Mouse (Mus musculus): ENCODE data around the gene Mamstr. TPM values are rescaled to one million over a fixed set of nuclear protein-coding genes. Genes with fewer than 3 reads are reported as not detected.

Gene Mamstr
- polyA plus RNA-seq, 1 experiment from 2014 or later: 0.69 TPM

- Histone ChIP-seq H3K27me3 (replicated peaks; ENCODE audit: control insufficient read depth, insufficient read depth, low read length) (no peaks in the 10 kb centered on the region), H3K9ac (ENCODE audit: low read depth, low read length) (no peak overlapping the region), H3K4me1 (replicated peaks; ENCODE audit: control insufficient read depth, insufficient read depth, low read length) (no peaks in the 10 kb centered on the region; the same call in 1 of the 2 replicates), H3K4me2 (no peak overlapping the region), H3K4me3 (ENCODE audit: low read depth, low read length) (no peak overlapping the region), H3K36me3 (ENCODE audit: control insufficient read depth, insufficient read depth, low read length) (no peaks in the 10 kb centered on the region), H3K27ac (ENCODE audit: low read depth, low read length) (no peak overlapping the region), H3K9me3 (ENCODE audit: control insufficient read depth, low read length) (no peaks in the 10 kb centered on the region)
- no peak for DNase-seq (ENCODE audit: low spot score)
- ATAC-seq (replicated peaks; ENCODE audit: low FRiP score): no peak
- WGBS: 36% methylated on average over 11 of the region's 11 CpGs
Measured at GRCm38 (mm10) chr7:45689800-45690199, 50.0 kb downstream of the Mamstr start.

GRCm38 (mm10) chr7:45692364-45692763 lies 52.6 kb downstream of the Mamstr start:
- H3K4me2 ChIP-seq: no peak overlapping the region
- H3K4me3 ChIP-seq (ENCODE audit: low read depth, low read length): no peak overlapping the region
- DNase-seq (ENCODE audit: low spot score): no peak
- no peaks in the 10 kb centered on the region for H3K36me3 ChIP-seq (ENCODE audit: control insufficient read depth, insufficient read depth, low read length)
- no peaks in the 10 kb centered on the region for H3K27me3 ChIP-seq (replicated peaks; ENCODE audit: control insufficient read depth, insufficient read depth, low read length)
- H3K9me3 ChIP-seq (ENCODE audit: control insufficient read depth, low read length): no peaks in the 10 kb centered on the region
- WGBS: 60% methylated on average over 2 of the region's 2 CpGs
- no peak overlapping the region for H3K9ac ChIP-seq (ENCODE audit: low read depth, low read length)
- H3K27ac ChIP-seq (ENCODE audit: low read depth, low read length): no peak overlapping the region
- ATAC-seq (replicated peaks; ENCODE audit: low FRiP score): no peak
- no peaks in the 10 kb centered on the region; the same call in 1 of the 2 replicates for H3K4me1 ChIP-seq (replicated peaks; ENCODE audit: control insufficient read depth, insufficient read depth, low read length)

GRCm38 (mm10) chr7:45693921-45694591 lies 54.3 kb downstream of the Mamstr start, which contains the start of gene Sec1:
Gene Sec1, minus strand, starts transcription at chr7:45694402.
- H3K4me1 ChIP-seq (replicated peaks; ENCODE audit: control insufficient read depth, insufficient read depth, low read length): no peaks in the 10 kb centered on the region; the same call in 1 of the 2 replicates
- no peak within 1 kb of the TSS for H3K9ac ChIP-seq (ENCODE audit: low read depth, low read length)
- 86% methylated on average over 50 of the region's 50 CpGs for whole genome bisulfite sequencing
- H3K27me3 ChIP-seq (replicated peaks; ENCODE audit: control insufficient read depth, insufficient read depth, low read length): peaks cover 11% of the 10 kb centered on the region
- no peak within 1 kb of the TSS for H3K27ac ChIP-seq (ENCODE audit: low read depth, low read length)
- DNase-seq (ENCODE audit: low spot score): no peak
- H3K9me3 ChIP-seq (ENCODE audit: control insufficient read depth, low read length): no peaks in the 10 kb centered on the region
- H3K36me3 ChIP-seq (ENCODE audit: control insufficient read depth, insufficient read depth, low read length): no peaks in the 10 kb centered on the region
- H3K4me3 ChIP-seq (ENCODE audit: low read depth, low read length): no peak within 1 kb of the TSS
- no peak for ATAC-seq (replicated peaks; ENCODE audit: low FRiP score)
- no peak within 1 kb of the TSS for H3K4me2 ChIP-seq

- H3K4me3 ChIP-seq (ENCODE audit: low read depth, low read length): no peak overlapping the region
- H3K36me3 ChIP-seq (ENCODE audit: control insufficient read depth, insufficient read depth, low read length): no peaks in the 10 kb centered on the region
- peaks cover 22% of the 10 kb centered on the region for H3K27me3 ChIP-seq (replicated peaks; ENCODE audit: control insufficient read depth, insufficient read depth, low read length)
- ATAC-seq (replicated peaks; ENCODE audit: low FRiP score): no peak
- no peak overlapping the region for H3K9ac ChIP-seq (ENCODE audit: low read depth, low read length)
- 35% methylated on average over 6 of the region's 6 CpGs for WGBS
- no peaks in the 10 kb centered on the region for H3K9me3 ChIP-seq (ENCODE audit: control insufficient read depth, low read length)
- 0 out of 2 replicates have a peak, but pooled peaks cover 4% of the 10 kb centered on the region for H3K4me1 ChIP-seq (replicated peaks; ENCODE audit: control insufficient read depth, insufficient read depth, low read length)
- no peak overlapping the region for H3K4me2 ChIP-seq
- no peak for DNase-seq (ENCODE audit: low spot score)
- no peak overlapping the region for H3K27ac ChIP-seq (ENCODE audit: low read depth, low read length)
Measured at GRCm38 (mm10) chr7:45695098-45695497, 55.3 kb downstream of the Mamstr start.

Other genes with a start within 250 kb of the Mamstr start
- gene Snrnp70, start 244.2 kb upstream of the Mamstr start, polyA plus RNA-seq (2014; fragmentation: Nextera tagmentation; extraction: Ambion mirVana): 51.6 and 64.4 TPM in 2 replicates
- 0.18 TPM in 1 of 2 replicates, not detected in the other for gene Kcna7, start 234.3 kb upstream of the Mamstr start, polyA plus RNA-seq (2014; fragmentation: Nextera tagmentation; extraction: Ambion mirVana)
- 2.0 and 2.5 TPM in 2 replicates for gene Ntf5, start 226.3 kb upstream of the Mamstr start, polyA plus RNA-seq (2014; fragmentation: Nextera tagmentation; extraction: Ambion mirVana)
- gene Lhb, start 219.2 kb upstream of the Mamstr start, polyA plus RNA-seq (2014; fragmentation: Nextera tagmentation; extraction: Ambion mirVana): 0.26 TPM in 1 of 2 replicates, not detected in the other
- 21.4 and 23.7 TPM in 2 replicates for gene Gys1, start 205.1 kb upstream of the Mamstr start, polyA plus RNA-seq (2014; fragmentation: Nextera tagmentation; extraction: Ambion mirVana)
- gene Ruvbl2, start 201.9 kb upstream of the Mamstr start, polyA plus RNA-seq (2014; fragmentation: Nextera tagmentation; extraction: Ambion mirVana): 240 and 250 TPM in 2 replicates
- gene Ftl1, start 180.1 kb upstream of the Mamstr start, polyA plus RNA-seq (2014; fragmentation: Nextera tagmentation; extraction: Ambion mirVana): 6,297 and 6,318 TPM in 2 replicates
- 190 and 212 TPM in 2 replicates for gene Bax, start 173.1 kb upstream of the Mamstr start, polyA plus RNA-seq (2014; fragmentation: Nextera tagmentation; extraction: Ambion mirVana)
- 2.3 and 3.2 TPM in 2 replicates for gene Tulp2, start 158.1 kb upstream of the Mamstr start, polyA plus RNA-seq (2014; fragmentation: Nextera tagmentation; extraction: Ambion mirVana)
- gene Gm45808, start 153.2 kb upstream of the Mamstr start, polyA plus RNA-seq (2014; fragmentation: Nextera tagmentation; extraction: Ambion mirVana): not detected in 2 replicates
- 4.9 and 5.8 TPM in 2 replicates for gene Dhdh, start 151.2 kb upstream of the Mamstr start, polyA plus RNA-seq (2014; fragmentation: Nextera tagmentation; extraction: Ambion mirVana)
- 149 and 153 TPM in 2 replicates for gene Nucb1, start 129.6 kb upstream of the Mamstr start, polyA plus RNA-seq (2014; fragmentation: Nextera tagmentation; extraction: Ambion mirVana)
- 61.6 and 62.0 TPM in 2 replicates for gene Ppp1r15a, start 113.7 kb upstream of the Mamstr start, polyA plus RNA-seq (2014; fragmentation: Nextera tagmentation; extraction: Ambion mirVana)
- 0.64 and 0.89 TPM in 2 replicates for gene Plekha4, start 113.6 kb upstream of the Mamstr start, polyA plus RNA-seq (2014; fragmentation: Nextera tagmentation; extraction: Ambion mirVana)
- 2.8 and 5.4 TPM in 2 replicates for gene Hsd17b14, start 85.1 kb upstream of the Mamstr start, polyA plus RNA-seq (2014; fragmentation: Nextera tagmentation; extraction: Ambion mirVana)
- gene Bcat2, start 69.8 kb upstream of the Mamstr start, polyA plus RNA-seq (2014; fragmentation: Nextera tagmentation; extraction: Ambion mirVana): 84.7 and 90.1 TPM in 2 replicates
- 0.23 TPM in 1 of 2 replicates, not detected in the other for gene Fgf21, start 24.5 kb upstream of the Mamstr start, polyA plus RNA-seq (2014; fragmentation: Nextera tagmentation; extraction: Ambion mirVana)
- not detected in 2 replicates for gene Fut1, start 22.7 kb upstream of the Mamstr start, polyA plus RNA-seq (2014; fragmentation: Nextera tagmentation; extraction: Ambion mirVana)
- 0.21 and 0.22 TPM in 2 replicates for gene Izumo1, start 18.2 kb upstream of the Mamstr start, polyA plus RNA-seq (2014; fragmentation: Nextera tagmentation; extraction: Ambion mirVana)
- 8.0 and 9.3 TPM in 2 replicates for gene Rasip1, start 12.5 kb upstream of the Mamstr start, polyA plus RNA-seq (2014; fragmentation: Nextera tagmentation; extraction: Ambion mirVana)
- 0.08 TPM in 1 of 2 replicates, not detected in the other for gene Fut2, start 26.4 kb downstream of the Mamstr start, polyA plus RNA-seq (2014; fragmentation: Nextera tagmentation; extraction: Ambion mirVana)
- gene Ntn5, start 44.0 kb downstream of the Mamstr start, polyA plus RNA-seq (2014; fragmentation: Nextera tagmentation; extraction: Ambion mirVana): 0.23 TPM in 1 of 2 replicates, not detected in the other
- gene Sec1, start 54.4 kb downstream of the Mamstr start, polyA plus RNA-seq (2014; fragmentation: Nextera tagmentation; extraction: Ambion mirVana): 0.30 and 0.33 TPM in 2 replicates
- gene Car11, start 59.9 kb downstream of the Mamstr start, polyA plus RNA-seq (2014; fragmentation: Nextera tagmentation; extraction: Ambion mirVana): 1.0 and 1.2 TPM in 2 replicates
- gene Dbp, start 65.1 kb downstream of the Mamstr start, polyA plus RNA-seq (2014; fragmentation: Nextera tagmentation; extraction: Ambion mirVana): 1.8 and 1.9 TPM in 2 replicates
- gene Rpl18, start 75.5 kb downstream of the Mamstr start, polyA plus RNA-seq (2014; fragmentation: Nextera tagmentation; extraction: Ambion mirVana): 1,405 and 1,469 TPM in 2 replicates
- 24.2 and 25.6 TPM in 2 replicates for gene Sphk2, start 78.0 kb downstream of the Mamstr start, polyA plus RNA-seq (2014; fragmentation: Nextera tagmentation; extraction: Ambion mirVana)
- gene Fam83e, start 81.2 kb downstream of the Mamstr start, polyA plus RNA-seq (2014; fragmentation: Nextera tagmentation; extraction: Ambion mirVana): 0.77 and 1.1 TPM in 2 replicates
- gene Spaca4, start 85.8 kb downstream of the Mamstr start, polyA plus RNA-seq (2014; fragmentation: Nextera tagmentation; extraction: Ambion mirVana): not detected in 2 replicates
- gene Lmtk3, start 143.8 kb downstream of the Mamstr start, polyA plus RNA-seq (2014; fragmentation: Nextera tagmentation; extraction: Ambion mirVana): 0.30 and 0.45 TPM in 2 replicates
- 0.65 and 0.70 TPM in 2 replicates for gene Sult2b1, start 144.7 kb downstream of the Mamstr start, polyA plus RNA-seq (2014; fragmentation: Nextera tagmentation; extraction: Ambion mirVana)
- 67.2 and 69.1 TPM in 2 replicates for gene Cyth2, start 174.6 kb downstream of the Mamstr start, polyA plus RNA-seq (2014; fragmentation: Nextera tagmentation; extraction: Ambion mirVana)
- gene Kcnj14, start 184.8 kb downstream of the Mamstr start, polyA plus RNA-seq (2014; fragmentation: Nextera tagmentation; extraction: Ambion mirVana): 0.40 and 0.74 TPM in 2 replicates
- gene Grwd1, start 191.0 kb downstream of the Mamstr start, polyA plus RNA-seq (2014; fragmentation: Nextera tagmentation; extraction: Ambion mirVana): 101 and 106 TPM in 2 replicates
- 54.8 and 60.7 TPM in 2 replicates for gene Kdelr1, start 232.8 kb downstream of the Mamstr start, polyA plus RNA-seq (2014; fragmentation: Nextera tagmentation; extraction: Ambion mirVana)
- 0.13 and 0.23 TPM in 2 replicates for gene Grin2d, start 238.4 kb downstream of the Mamstr start, polyA plus RNA-seq (2014; fragmentation: Nextera tagmentation; extraction: Ambion mirVana)

Data from liver, embryonic 11.5 days (tissue).